Mouse (Mus musculus): ENCODE measurements around the gene Samsn1. TPM values are rescaled to one million over a fixed set of nuclear protein-coding genes. Genes with fewer than 3 reads are reported as not detected.

The Samsn1 gene
- polyA plus RNA-seq, 1 experiment from 2014 or later, result 1.2 TPM

GRCm38 (mm10) chr16:76002870-76003572 is 19.1 kb downstream of the Samsn1 start:
- 92% methylated on average over 3 of the region's 3 CpGs for WGBS
- ATAC-seq (ENCODE audit: low FRiP score) (no peak), DNase-seq (ENCODE audit: low spot score, missing footprints) (no peak)
- no peaks in the 10 kb centered on the region for H3K36me3 ChIP-seq (ENCODE audit: control insufficient read depth, insufficient read depth, low read length)
- H3K9me3 ChIP-seq (ENCODE audit: control insufficient read depth, low read length), result no peaks in the 10 kb centered on the region
- no peaks in the 10 kb centered on the region for H3K27me3 ChIP-seq (ENCODE audit: control insufficient read depth, insufficient read depth, low read length)
- no peak overlapping the region for H3K4me2 ChIP-seq
- H3K4me1 ChIP-seq (ENCODE audit: control insufficient read depth, insufficient read depth, low read length), result no peaks in the 10 kb centered on the region
- H3K9ac ChIP-seq (ENCODE audit: low read length), result no peak overlapping the region
- H3K27ac ChIP-seq (ENCODE audit: low read depth, low read length), result no peak overlapping the region
- H3K4me3 ChIP-seq (ENCODE audit: low read depth, low read length), result no peak overlapping the region

GRCm38 (mm10) chr16:76002287-76002686 is 19.8 kb downstream of the Samsn1 start:
- H3K9ac ChIP-seq (ENCODE audit: low read length), result no peak overlapping the region
- DNase-seq (ENCODE audit: low spot score, missing footprints) (no peak), ATAC-seq (ENCODE audit: low FRiP score) (no peak)
- 93% methylated on average over 12 of the region's 12 CpGs for WGBS
- no peaks in the 10 kb centered on the region for H3K4me1 ChIP-seq (ENCODE audit: control insufficient read depth, insufficient read depth, low read length)
- H3K4me3 ChIP-seq (ENCODE audit: low read depth, low read length), result no peak overlapping the region
- no peaks in the 10 kb centered on the region for H3K9me3 ChIP-seq (ENCODE audit: control insufficient read depth, low read length)
- no peaks in the 10 kb centered on the region for H3K36me3 ChIP-seq (ENCODE audit: control insufficient read depth, insufficient read depth, low read length)
- no peak overlapping the region for H3K4me2 ChIP-seq
- H3K27me3 ChIP-seq (ENCODE audit: control insufficient read depth, insufficient read depth, low read length), result no peaks in the 10 kb centered on the region
- no peak overlapping the region for H3K27ac ChIP-seq (ENCODE audit: low read depth, low read length)

GRCm38 (mm10) chr16:76001788-76002187 is 20.3 kb downstream of the Samsn1 start:
- Histone ChIP-seq H3K9ac (ENCODE audit: low read length) (no peak overlapping the region), H3K4me1 (ENCODE audit: control insufficient read depth, insufficient read depth, low read length) (no peaks in the 10 kb centered on the region), H3K9me3 (ENCODE audit: control insufficient read depth, low read length) (no peaks in the 10 kb centered on the region), H3K4me3 (ENCODE audit: low read depth, low read length) (no peak overlapping the region), H3K27me3 (ENCODE audit: control insufficient read depth, insufficient read depth, low read length) (no peaks in the 10 kb centered on the region), H3K4me2 (no peak overlapping the region), H3K27ac (ENCODE audit: low read depth, low read length) (no peak overlapping the region), H3K36me3 (ENCODE audit: control insufficient read depth, insufficient read depth, low read length) (no peaks in the 10 kb centered on the region)
- ATAC-seq (ENCODE audit: low FRiP score) (no peak), DNase-seq (ENCODE audit: low spot score, missing footprints) (no peak)
- 89% methylated on average over 6 of the region's 6 CpGs for WGBS

GRCm38 (mm10) chr16:76000127-76000526 is 22.0 kb downstream of the Samsn1 start:
- Histone ChIP-seq H3K27me3 (ENCODE audit: control insufficient read depth, insufficient read depth, low read length) (no peaks in the 10 kb centered on the region), H3K4me3 (ENCODE audit: low read depth, low read length) (no peak overlapping the region), H3K4me2 (no peak overlapping the region), H3K9ac (ENCODE audit: low read length) (no peak overlapping the region), H3K4me1 (ENCODE audit: control insufficient read depth, insufficient read depth, low read length) (no peaks in the 10 kb centered on the region), H3K36me3 (ENCODE audit: control insufficient read depth, insufficient read depth, low read length) (no peaks in the 10 kb centered on the region), H3K27ac (ENCODE audit: low read depth, low read length) (no peak overlapping the region), H3K9me3 (ENCODE audit: control insufficient read depth, low read length) (no peaks in the 10 kb centered on the region)
- ATAC-seq (ENCODE audit: low FRiP score) (no peak), DNase-seq (ENCODE audit: low spot score, missing footprints) (no peak)
- 90% methylated on average over 9 of the region's 9 CpGs for WGBS

GRCm38 (mm10) chr16:75990173-75990572 is 31.9 kb downstream of the Samsn1 start:
- 89% methylated on average over 1 of the region's 1 CpGs for WGBS
- no peaks in the 10 kb centered on the region for H3K9me3 ChIP-seq (ENCODE audit: control insufficient read depth, low read length)
- ATAC-seq (ENCODE audit: low FRiP score), result no peak
- H3K4me3 ChIP-seq (ENCODE audit: low read depth, low read length), result no peak overlapping the region
- no peak overlapping the region for H3K4me2 ChIP-seq
- no peak for DNase-seq (ENCODE audit: low spot score, missing footprints)
- H3K36me3 ChIP-seq (ENCODE audit: control insufficient read depth, insufficient read depth, low read length), result no peaks in the 10 kb centered on the region
- no peaks in the 10 kb centered on the region for H3K27me3 ChIP-seq (ENCODE audit: control insufficient read depth, insufficient read depth, low read length)
- H3K9ac ChIP-seq (ENCODE audit: low read length), result no peak overlapping the region
- no peak overlapping the region for H3K27ac ChIP-seq (ENCODE audit: low read depth, low read length)
- no peaks in the 10 kb centered on the region for H3K4me1 ChIP-seq (ENCODE audit: control insufficient read depth, insufficient read depth, low read length)

- no peak overlapping the region for H3K4me3 ChIP-seq (ENCODE audit: low read depth, low read length)
- H3K27ac ChIP-seq (ENCODE audit: low read depth, low read length), result no peak overlapping the region
- no peak for DNase-seq (ENCODE audit: low spot score, missing footprints)
- H3K27me3 ChIP-seq (ENCODE audit: control insufficient read depth, insufficient read depth, low read length), result no peaks in the 10 kb centered on the region
- H3K9me3 ChIP-seq (ENCODE audit: control insufficient read depth, low read length), result no peaks in the 10 kb centered on the region
- WGBS, result 100% methylated on average over 1 of the region's 1 CpGs
- no peak overlapping the region for H3K4me2 ChIP-seq
- no peak for ATAC-seq (ENCODE audit: low FRiP score)
- H3K4me1 ChIP-seq (ENCODE audit: control insufficient read depth, insufficient read depth, low read length), result no peaks in the 10 kb centered on the region
- no peaks in the 10 kb centered on the region for H3K36me3 ChIP-seq (ENCODE audit: control insufficient read depth, insufficient read depth, low read length)
- H3K9ac ChIP-seq (ENCODE audit: low read length), result no peak overlapping the region
These were observed 38.2 kb downstream of the Samsn1 start for GRCm38 (mm10) chr16:75983831-75984230.

GRCm38 (mm10) chr16:75979381-75979780 is 42.7 kb downstream of the Samsn1 start:
- no peak for ATAC-seq (ENCODE audit: low FRiP score)
- no peaks in the 10 kb centered on the region for H3K9me3 ChIP-seq (ENCODE audit: control insufficient read depth, low read length)

GRCm38 (mm10) chr16:75977798-75978197 is 44.3 kb downstream of the Samsn1 start:
- DNase-seq (ENCODE audit: low spot score, missing footprints), result no peak
- Histone ChIP-seq H3K27me3 (ENCODE audit: control insufficient read depth, insufficient read depth, low read length) (no peaks in the 10 kb centered on the region), H3K36me3 (ENCODE audit: control insufficient read depth, insufficient read depth, low read length) (no peaks in the 10 kb centered on the region), H3K4me1 (ENCODE audit: control insufficient read depth, insufficient read depth, low read length) (no peaks in the 10 kb centered on the region), H3K9me3 (ENCODE audit: control insufficient read depth, low read length) (no peaks in the 10 kb centered on the region), H3K4me2 (no peak overlapping the region), H3K27ac (ENCODE audit: low read depth, low read length) (no peak overlapping the region), H3K9ac (ENCODE audit: low read length) (no peak overlapping the region), H3K4me3 (ENCODE audit: low read depth, low read length) (no peak overlapping the region)
- no peak for ATAC-seq (ENCODE audit: low FRiP score)
- WGBS, result 95% methylated on average over 5 of the region's 5 CpGs

More at GRCm38 (mm10) chr16:75979381-75979780, 42.7 kb downstream of the Samsn1 start:
- no peak overlapping the region for H3K27ac ChIP-seq (ENCODE audit: low read depth, low read length)
- no peak overlapping the region for H3K4me2 ChIP-seq
- H3K4me3 ChIP-seq (ENCODE audit: low read depth, low read length), result no peak overlapping the region
- H3K27me3 ChIP-seq (ENCODE audit: control insufficient read depth, insufficient read depth, low read length), result no peaks in the 10 kb centered on the region
- H3K36me3 ChIP-seq (ENCODE audit: control insufficient read depth, insufficient read depth, low read length), result no peaks in the 10 kb centered on the region
- no peak for DNase-seq (ENCODE audit: low spot score, missing footprints)
- H3K4me1 ChIP-seq (ENCODE audit: control insufficient read depth, insufficient read depth, low read length), result no peaks in the 10 kb centered on the region
- no peak overlapping the region for H3K9ac ChIP-seq (ENCODE audit: low read length)

- Histone ChIP-seq H3K27me3 (ENCODE audit: control insufficient read depth, insufficient read depth, low read length) (no peaks in the 10 kb centered on the region), H3K9ac (ENCODE audit: low read length) (no peak overlapping the region), H3K9me3 (ENCODE audit: control insufficient read depth, low read length) (no peaks in the 10 kb centered on the region), H3K4me1 (ENCODE audit: control insufficient read depth, insufficient read depth, low read length) (no peaks in the 10 kb centered on the region), H3K4me3 (ENCODE audit: low read depth, low read length) (no peak overlapping the region), H3K36me3 (ENCODE audit: control insufficient read depth, insufficient read depth, low read length) (no peaks in the 10 kb centered on the region), H3K4me2 (no peak overlapping the region), H3K27ac (ENCODE audit: low read depth, low read length) (no peak overlapping the region)
- ATAC-seq (ENCODE audit: low FRiP score) (no peak), DNase-seq (ENCODE audit: low spot score, missing footprints) (no peak)
- 90% methylated on average over 11 of the region's 11 CpGs for WGBS
These were observed 46.3 kb downstream of the Samsn1 start for GRCm38 (mm10) chr16:75975682-75976332.
